Mouse (Mus musculus) E14TG2a.4 (cell line): ENCODE measurements around the gene Slc12a7.

ENCODE experiments used
- H3K27me3 ChIP-seq: 2 replicates; pipeline ENCODE4 v1.6.1; 2014; ENCODE audit warnings: low read length, control low read depth; ENCODE audit not compliant: insufficient read depth
- H3K36me3 ChIP-seq: 2 replicates; pipeline ENCODE4 v1.6.1; 2014; ENCODE audit warnings: low read length, control low read depth; ENCODE audit not compliant: insufficient read depth
- H3K4me1 ChIP-seq: replicated peaks from 2 replicates; pipeline ENCODE4 v1.6.1; 2014; ENCODE audit warnings: low read depth, low read length, control low read depth
- H3K4me3 ChIP-seq: replicated peaks from 2 replicates; pipeline ENCODE4 v1.5.1; 2014; ENCODE audit warnings: mild to moderate bottlenecking, low read length
- H3K9me3 ChIP-seq: 2 replicates; pipeline ENCODE4 v1.6.1; 2014; ENCODE audit warnings: low read length, control low read depth
- CTCF ChIP-seq: conservative IDR thresholded peaks from 2 replicates; pipeline ENCODE4 v1.5.1; 2014; ENCODE audit warnings: low read length
- NANOG ChIP-seq: IDR thresholded peaks from 2 replicates; pipeline ENCODE4 v1.6.1; 2014; ENCODE audit warnings: borderline replicate concordance, low read length, mixed read lengths
- POU5F1 ChIP-seq: IDR thresholded peaks from 2 replicates; pipeline ENCODE4 v1.6.1; 2014; ENCODE audit warnings: low read length, borderline replicate concordance

The Slc12a7 gene

DNA sequence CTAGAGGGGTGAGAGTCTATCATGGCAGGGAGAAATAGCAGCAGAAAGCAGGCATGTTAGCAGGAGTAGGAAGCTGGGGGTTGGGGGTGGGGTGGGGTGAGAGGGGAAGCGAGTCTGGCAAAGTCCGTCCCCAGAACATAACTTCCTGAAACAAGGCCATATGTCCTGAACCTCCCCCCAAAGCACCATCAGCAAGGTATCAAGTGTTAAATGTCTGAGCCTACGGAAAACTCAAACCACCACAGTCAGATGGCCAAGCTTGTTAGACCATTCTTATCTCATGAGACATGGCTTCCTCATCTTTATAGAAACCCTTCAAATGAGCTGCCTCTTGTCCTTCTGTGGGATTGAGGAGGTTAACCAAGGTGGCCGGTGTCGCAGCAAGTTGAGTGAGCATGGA lies 60.3 kb downstream of the Slc12a7 start:
- Histone ChIP-seq H3K36me3 (peaks cover 98% of the 10 kb centered on the region), H3K4me1 (peaks cover 16% of the 10 kb centered on the region), H3K4me3 (no peak overlapping the region), H3K27me3 (no peaks in the 10 kb centered on the region), H3K9me3 (no peaks in the 10 kb centered on the region)
- TF ChIP-seq CTCF (no peak), POU5F1 (no peak), NANOG (no peak)

DNA sequence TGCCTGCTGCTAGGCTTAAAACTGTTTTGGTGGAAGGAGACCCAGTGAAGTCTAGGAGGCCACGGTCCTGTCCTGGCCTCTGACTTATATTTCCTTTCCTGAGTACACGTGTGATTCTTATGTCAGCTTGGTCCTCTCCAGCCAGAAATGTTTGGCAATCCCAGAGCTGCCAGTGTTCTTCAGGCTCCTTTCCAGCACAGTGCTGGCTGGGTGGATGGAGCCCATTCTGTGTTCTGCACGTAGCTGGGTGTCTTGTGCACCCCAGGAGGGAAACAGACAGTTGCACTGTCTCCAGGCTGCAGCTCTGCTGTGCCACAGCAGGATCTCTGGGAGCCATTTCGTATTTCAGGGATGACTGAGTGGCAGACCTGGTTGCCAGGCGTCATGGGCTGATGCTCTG lies 66.2 kb downstream of the Slc12a7 start:
- Histone ChIP-seq H3K27me3 (no peaks in the 10 kb centered on the region), H3K36me3 (peaks cover 100% of the 10 kb centered on the region), H3K9me3 (no peaks in the 10 kb centered on the region), H3K4me1 (no peaks in the 10 kb centered on the region), H3K4me3 (no peak overlapping the region)
- TF ChIP-seq POU5F1 (no peak), NANOG (no peak), CTCF (no peak)

DNA sequence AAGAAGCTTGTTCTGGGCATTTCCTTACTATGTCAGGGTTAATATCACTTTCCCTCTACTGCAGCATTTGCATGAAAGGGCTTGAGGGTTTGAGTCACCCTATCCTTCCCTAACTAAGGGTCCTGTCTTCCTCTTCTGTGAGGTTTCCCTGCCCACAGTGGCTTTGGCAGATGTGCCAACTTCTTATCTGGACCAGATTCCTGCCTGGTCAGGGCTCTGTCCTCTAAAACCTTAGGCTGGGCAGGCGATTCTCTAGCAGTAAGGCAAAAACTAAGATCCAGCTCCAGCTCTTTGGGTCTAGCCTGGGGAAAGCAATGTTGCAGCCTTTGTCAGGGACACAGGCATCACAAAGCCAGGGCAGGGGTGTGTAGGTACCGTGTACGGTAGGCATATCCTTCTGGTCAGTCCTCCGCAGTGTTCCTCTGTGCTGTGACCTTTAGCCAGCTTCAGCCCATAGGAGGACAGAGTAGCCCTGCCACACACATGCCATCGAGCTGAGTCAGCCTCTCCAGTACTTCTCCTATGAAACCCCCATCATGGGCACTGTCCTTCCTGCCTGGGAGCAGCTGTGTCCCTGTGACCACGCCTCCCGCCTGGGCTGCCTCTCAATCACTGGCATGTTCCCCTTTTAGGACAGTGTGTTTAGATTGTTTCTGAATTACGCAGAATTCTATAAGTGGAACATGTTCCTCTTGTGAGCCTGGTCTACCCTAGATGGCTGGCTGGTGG lies 70.7 kb downstream of the Slc12a7 start:
- Histone ChIP-seq H3K4me1 (no peaks in the 10 kb centered on the region), H3K4me3 (no peak overlapping the region), H3K36me3 (peaks cover 99% of the 10 kb centered on the region), H3K9me3 (no peaks in the 10 kb centered on the region), H3K27me3 (no peaks in the 10 kb centered on the region)
- no peak for TF ChIP-seq CTCF
- TF ChIP-seq POU5F1: no peak

DNA sequence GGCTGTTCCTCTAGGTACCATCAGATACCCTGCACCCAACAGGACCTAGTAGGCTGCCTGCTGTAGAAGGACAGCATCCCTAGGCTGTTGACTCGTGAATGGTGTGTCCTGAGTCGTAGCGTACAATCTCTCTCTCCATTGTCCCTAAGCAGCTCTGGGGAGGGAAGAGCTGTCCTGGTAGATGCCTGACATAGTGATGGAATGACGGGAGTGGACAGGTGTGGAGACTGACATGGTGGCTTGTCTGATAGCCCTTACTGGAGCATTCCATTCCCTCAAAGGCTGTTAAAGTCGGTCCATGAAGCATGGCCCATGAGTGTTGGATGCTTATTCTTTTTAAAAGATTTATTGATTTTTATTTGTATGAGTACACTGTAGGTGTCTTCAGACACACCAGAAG lies 72.0 kb downstream of the Slc12a7 start:
- Histone ChIP-seq H3K27me3 (no peaks in the 10 kb centered on the region), H3K9me3 (no peaks in the 10 kb centered on the region), H3K4me3 (no peak overlapping the region), H3K36me3 (peaks cover 99% of the 10 kb centered on the region), H3K4me1 (no peaks in the 10 kb centered on the region)
- TF ChIP-seq POU5F1 (no peak), NANOG (no peak), CTCF (no peak)

DNA sequence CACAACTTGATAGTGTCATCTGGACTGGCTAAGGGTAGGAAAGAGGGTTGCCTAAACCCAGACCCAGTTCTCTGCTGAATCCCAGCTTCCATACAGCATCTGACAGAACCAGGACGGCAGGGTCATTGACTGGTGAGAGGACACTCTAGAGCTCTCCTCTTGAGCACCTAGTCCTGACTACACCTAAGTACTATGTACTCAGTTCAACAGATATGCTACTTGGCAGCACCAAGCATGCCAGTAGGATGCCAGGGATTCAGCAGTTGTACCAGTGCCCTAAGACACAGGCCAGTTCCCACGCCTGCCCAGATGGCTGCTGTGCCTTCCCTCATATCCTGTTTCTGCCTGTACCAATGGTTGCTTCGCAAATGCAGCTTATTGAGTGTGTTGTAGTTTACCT lies 80.0 kb downstream of the Slc12a7 start:
- Histone ChIP-seq H3K27me3 (no peaks in the 10 kb centered on the region), H3K4me3 (no peak overlapping the region), H3K4me1 (peaks cover 10% of the 10 kb centered on the region), H3K9me3 (no peaks in the 10 kb centered on the region), H3K36me3 (peaks cover 100% of the 10 kb centered on the region)
- TF ChIP-seq POU5F1: no peak
- no peak for TF ChIP-seq CTCF
- no peak for TF ChIP-seq NANOG

DNA sequence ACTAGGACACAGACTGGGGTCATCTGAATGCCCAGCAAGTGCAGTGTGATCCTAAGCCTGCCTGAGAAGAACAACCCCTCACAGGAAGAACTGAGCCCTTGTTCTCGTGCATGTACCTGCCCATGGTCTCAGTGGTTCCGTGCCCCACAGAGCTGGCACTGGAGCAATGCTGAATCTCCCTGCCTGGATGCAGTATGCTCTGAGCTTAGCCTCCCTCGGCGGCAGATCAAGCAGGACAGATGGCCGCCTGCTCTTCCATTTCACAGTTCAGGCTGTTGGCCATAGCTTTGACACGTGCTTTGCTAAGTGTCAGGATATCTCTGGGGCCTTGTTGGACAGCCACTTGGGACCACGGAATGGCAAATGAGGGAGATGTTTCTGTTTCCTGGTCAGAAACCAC lies 81.3 kb downstream of the Slc12a7 start:
- H3K27me3 ChIP-seq: no peaks in the 10 kb centered on the region
- peaks cover 10% of the 10 kb centered on the region for H3K4me1 ChIP-seq
- no peak overlapping the region for H3K4me3 ChIP-seq
- no peaks in the 10 kb centered on the region for H3K9me3 ChIP-seq
- H3K36me3 ChIP-seq: peaks cover 90% of the 10 kb centered on the region
- TF ChIP-seq NANOG (no peak), CTCF (no peak), POU5F1 (no peak)

DNA sequence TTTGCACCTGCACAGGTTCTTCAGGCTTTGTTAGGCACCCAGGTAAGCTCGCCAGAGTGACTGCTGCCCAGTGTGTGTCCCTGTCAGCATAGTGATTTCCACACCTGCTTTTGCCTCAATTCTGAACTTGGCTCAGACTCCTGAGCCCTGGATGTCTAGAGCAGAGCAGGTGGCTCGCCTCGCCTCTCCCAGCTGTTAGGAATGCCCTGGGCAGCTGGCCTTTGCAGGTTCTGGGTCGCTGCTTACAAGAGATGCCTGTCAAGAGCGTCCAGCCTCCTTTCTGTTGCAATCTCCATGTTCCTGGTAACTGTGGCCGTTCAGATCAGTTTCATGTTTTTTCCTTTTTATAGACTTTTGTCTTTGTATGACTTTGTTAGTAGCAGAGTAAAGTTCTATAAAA lies 83.4 kb downstream of the Slc12a7 start:
- TF ChIP-seq POU5F1 (no peak), NANOG (no peak), CTCF (no peak)
- Histone ChIP-seq H3K27me3 (no peaks in the 10 kb centered on the region), H3K4me3 (no peak overlapping the region), H3K4me1 (peaks cover 10% of the 10 kb centered on the region), H3K36me3 (peaks cover 69% of the 10 kb centered on the region), H3K9me3 (no peaks in the 10 kb centered on the region)

DNA sequence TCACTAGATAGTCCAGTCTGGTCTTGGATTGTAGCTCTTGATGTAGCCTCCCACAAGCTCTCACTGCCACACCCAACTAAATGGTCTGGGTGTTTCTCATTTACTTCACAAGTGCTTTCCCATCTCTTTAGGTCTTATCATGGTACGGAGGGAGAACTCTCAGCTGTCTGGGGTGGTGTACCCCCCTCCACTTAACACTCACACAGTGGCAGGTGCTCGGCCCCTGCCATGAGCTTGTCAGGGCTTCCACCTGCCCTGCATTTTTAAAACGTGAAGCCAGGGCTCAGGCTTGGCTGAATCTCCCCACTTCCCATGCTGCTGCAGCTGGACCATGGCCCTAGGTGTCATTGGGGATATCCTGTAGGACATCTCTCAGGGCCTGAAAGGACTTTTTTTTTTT lies 86.0 kb downstream of the Slc12a7 start:
- Histone ChIP-seq H3K4me3 (no peak overlapping the region), H3K4me1 (peaks cover 10% of the 10 kb centered on the region), H3K36me3 (peaks cover 43% of the 10 kb centered on the region), H3K9me3 (no peaks in the 10 kb centered on the region), H3K27me3 (no peaks in the 10 kb centered on the region)
- TF ChIP-seq CTCF (no peak), POU5F1 (no peak), NANOG (no peak)

DNA sequence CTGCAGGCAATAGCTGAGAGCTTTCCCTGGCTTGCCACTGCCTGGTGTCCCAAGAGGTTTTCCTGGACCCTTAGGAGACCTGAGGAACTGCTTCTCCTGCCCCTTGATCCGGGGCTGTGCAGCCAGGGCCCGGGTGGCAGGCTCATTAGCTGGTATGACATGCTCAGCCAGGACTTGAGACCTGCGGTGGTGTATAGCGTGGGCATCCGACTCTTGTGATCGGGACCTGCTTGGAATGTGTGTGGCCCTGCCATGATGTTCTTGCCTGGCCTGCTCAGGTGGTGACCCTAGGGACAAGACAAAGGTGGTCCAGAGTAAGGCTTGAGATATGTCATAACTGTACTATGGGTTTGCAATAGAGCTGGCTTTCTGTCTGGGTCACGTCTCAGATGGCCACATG lies 88.4 kb downstream of the Slc12a7 start:
- Histone ChIP-seq H3K27me3 (no peaks in the 10 kb centered on the region), H3K4me3 (no peak overlapping the region), H3K9me3 (no peaks in the 10 kb centered on the region), H3K36me3 (peaks cover 20% of the 10 kb centered on the region), H3K4me1 (peaks cover 1% of the 10 kb centered on the region; the same call in 1 of the 2 replicates)
- no peak for TF ChIP-seq POU5F1
- TF ChIP-seq NANOG: no peak
- no peak for TF ChIP-seq CTCF
